Mouse (Mus musculus) cerebellum, adult 8-10 months (tissue): ENCODE measurements at regions not wholly inside any gene's neighbourhood (a gene's known extent, or its start where the extent isn't known, plus 50 kb on each side); places are given as distances from the start of the nearest gene placed in this dataset.

Experiments used
- DNase-seq: peaks from one replicate; pipeline ENCODE4 v3.0.0; 2022

- no peak for DNase-seq
Observed at GRCm38 (mm10) chr8:89632304-89632703, 588.3 kb upstream of the Sall1 start.

GRCm38 (mm10) chr8:89630540-89630939 lies 586.6 kb upstream of the Sall1 start:
- DNase-seq = no peak

GRCm38 (mm10) chr8:89618089-89618488 lies 574.1 kb upstream of the Sall1 start:
- DNase-seq = no peak

- no peak for DNase-seq
Observed at GRCm38 (mm10) chr8:89615863-89616558, 572.0 kb upstream of the Sall1 start.

GRCm38 (mm10) chr8:89609074-89609473 lies 565.1 kb upstream of the Sall1 start:
- DNase-seq = no peak

- DNase-seq = no peak
Observed at GRCm38 (mm10) chr8:89605905-89606468, 562.0 kb upstream of the Sall1 start.

GRCm38 (mm10) chr8:89604461-89604860 lies 560.5 kb upstream of the Sall1 start:
- no peak for DNase-seq

- no peak for DNase-seq
Observed at GRCm38 (mm10) chr8:89596380-89596779, 552.4 kb upstream of the Sall1 start.

GRCm38 (mm10) chr8:89583091-89583490 lies 539.1 kb upstream of the Sall1 start:
- DNase-seq = no peak

GRCm38 (mm10) chr8:89582566-89582965 lies 538.6 kb upstream of the Sall1 start:
- DNase-seq = no peak

GRCm38 (mm10) chr8:89571816-89572215 lies 527.9 kb upstream of the Sall1 start:
- peak; percentile 23 for DNase-seq

GRCm38 (mm10) chr8:89570639-89571325 lies 526.8 kb upstream of the Sall1 start:
- no peak for DNase-seq

GRCm38 (mm10) chr8:89569406-89569805 lies 525.4 kb upstream of the Sall1 start:
- DNase-seq = no peak

- no peak for DNase-seq
Observed at GRCm38 (mm10) chr8:89568641-89569040, 524.7 kb upstream of the Sall1 start.

GRCm38 (mm10) chr8:89566986-89567385 lies 523.0 kb upstream of the Sall1 start:
- DNase-seq = no peak

- DNase-seq = no peak
Observed at GRCm38 (mm10) chr8:89566461-89566860, 522.5 kb upstream of the Sall1 start.

GRCm38 (mm10) chr8:89565147-89565826 lies 521.3 kb upstream of the Sall1 start:
- no peak for DNase-seq

GRCm38 (mm10) chr8:89563544-89563943 lies 519.6 kb upstream of the Sall1 start:
- no peak for DNase-seq

GRCm38 (mm10) chr8:89562597-89562996 lies 518.6 kb upstream of the Sall1 start:
- DNase-seq = no peak

- DNase-seq = no peak
Observed at GRCm38 (mm10) chr8:89541231-89541630, 497.3 kb upstream of the Sall1 start.

GRCm38 (mm10) chr8:89534605-89535004 lies 490.6 kb upstream of the Sall1 start:
- no peak for DNase-seq

GRCm38 (mm10) chr8:89525041-89525440 lies 481.1 kb upstream of the Sall1 start:
- no peak for DNase-seq

GRCm38 (mm10) chr8:89523336-89523735 lies 479.4 kb upstream of the Sall1 start:
- DNase-seq = no peak

- DNase-seq = no peak
Observed at GRCm38 (mm10) chr8:89516602-89517001, 472.6 kb upstream of the Sall1 start.
